Mouse (Mus musculus) spleen, postnatal 14 days (tissue): ENCODE measurements around the gene Sbk2.
"Not testable (repeated sequence)": the region's sequence is repeated elsewhere in the genome, so short reads cannot be mapped to it uniquely, and the experiment has no call there.

Experiments used
- DNase-seq, 2 experiments: peaks; one replicate each; pipeline ENCODE4 v3.0.0; 2021 to 2022; ENCODE audit warnings: low spot score in 2 of 2

Sbk2 gene

GRCm38 (mm10) chr7:4964272-4964671 is at the start of gene Sbk2:
Gene Sbk2, minus strand, starts transcription at chr7:4964406.
- peak; percentile 59 to 71 for DNase-seq

- no peak for DNase-seq
Measured at GRCm38 (mm10) chr7:5012681-5013513, 48.7 kb upstream of the Sbk2 start.

GRCm38 (mm10) chr7:5008229-5008628 is 44.0 kb upstream of the Sbk2 start:
- DNase-seq = no peak

GRCm38 (mm10) chr7:5002876-5003275 is 38.7 kb upstream of the Sbk2 start:
- not testable (repeated sequence) for DNase-seq

- DNase-seq = no peak
Measured at GRCm38 (mm10) chr7:4999876-5000275, 35.7 kb upstream of the Sbk2 start.

GRCm38 (mm10) chr7:4996934-4997333 is 32.7 kb upstream of the Sbk2 start:
- DNase-seq = no peak

- peak; percentile 47 to 73 for DNase-seq
Measured at GRCm38 (mm10) chr7:4996003-4996895, 32.0 kb upstream of the Sbk2 start, which contains the start of gene Zfp579. Gene Zfp579, minus strand, starts transcription at chr7:4996158.

GRCm38 (mm10) chr7:4995268-4996002 is 31.2 kb upstream of the Sbk2 start:
- DNase-seq = no peak

GRCm38 (mm10) chr7:4993999-4994788 is 30.0 kb upstream of the Sbk2 start:
- DNase-seq = no peak

- DNase-seq = no peak
Measured at GRCm38 (mm10) chr7:4993347-4993998, 29.3 kb upstream of the Sbk2 start.

- DNase-seq = no peak
Measured at GRCm38 (mm10) chr7:4988250-4988649, 24.0 kb upstream of the Sbk2 start.

GRCm38 (mm10) chr7:4976832-4977231 is 12.6 kb upstream of the Sbk2 start:
- no peak for DNase-seq

GRCm38 (mm10) chr7:4975455-4975854 is 11.2 kb upstream of the Sbk2 start:
- DNase-seq = no peak

- no peak for DNase-seq
Measured at GRCm38 (mm10) chr7:4972321-4973047, 8.3 kb upstream of the Sbk2 start.

GRCm38 (mm10) chr7:4971710-4972109 is 7.5 kb upstream of the Sbk2 start:
- DNase-seq = no peak

GRCm38 (mm10) chr7:4971068-4971467 is 6.9 kb upstream of the Sbk2 start, which contains the start of gene Sbk3:
Gene Sbk3, minus strand, starts transcription at chr7:4971168.
- no peak for DNase-seq

- DNase-seq = no peak
Measured at GRCm38 (mm10) chr7:4964988-4965387, 782 bp upstream of the Sbk2 start.

GRCm38 (mm10) chr7:4963527-4963926 is 679 bp downstream of the Sbk2 start:
- no peak for DNase-seq

GRCm38 (mm10) chr7:4957361-4957760 is 6.8 kb downstream of the Sbk2 start:
- DNase-seq = peak in 1 of 2 experiments; percentile 14
